Mouse (Mus musculus): Measurements from ENCODE around the gene Stk38l.

GRCm38 (mm10) chr6:146795166-146795923 lies 70.5 kb downstream of the Stk38l start:
- TF ChIP-seq POLR2A (IDR thresholded peaks at IDR 0.05; ENCODE audit: insufficient read depth, low read depth, low read length) (no peak), CTCF (IDR thresholded peaks at IDR 0.05; ENCODE audit: insufficient read depth, low read depth, low read length) (no peak)

Data from olfactory bulb, adult 2 months (tissue).